Mouse (Mus musculus): ENCODE data around the gene Sec22b.

DNA sequence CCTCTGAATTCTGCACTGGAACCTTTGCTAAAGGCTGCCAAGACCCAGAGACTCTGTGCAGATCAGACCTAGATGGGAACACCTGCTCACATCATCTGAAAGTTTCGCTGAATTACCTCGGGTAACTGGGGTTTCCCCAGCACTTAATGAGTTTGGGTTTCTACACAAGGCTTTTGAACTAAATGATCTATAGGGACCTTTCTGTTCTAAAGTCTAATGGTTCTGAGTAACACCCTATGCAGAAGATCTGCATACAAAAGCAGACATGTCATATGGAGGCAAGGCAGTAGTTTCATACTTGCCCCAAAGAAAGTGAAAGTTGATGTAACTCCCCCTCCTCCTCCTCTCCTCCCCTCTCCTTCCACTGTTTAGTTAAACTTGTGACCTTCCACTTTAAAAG is 47.5 kb downstream of the Sec22b start:
- TF ChIP-seq MAFK (IDR thresholded peaks at IDR 0.05; ENCODE audit: insufficient read depth, low read depth, low read length) (no peak), ZNF384 (IDR thresholded peaks at IDR 0.05; ENCODE audit: low read depth, low read length) (no peak), HCFC1 (IDR thresholded peaks at IDR 0.05; ENCODE audit: borderline replicate concordance, insufficient read depth, low read length) (no peak), CHD2 (IDR thresholded peaks at IDR 0.05; ENCODE audit: low read depth, low read length) (no peak)

Measured in ES-E14 (cell line).